Mouse (Mus musculus): ENCODE data around the gene Snrpa1.
A peak's percentile ranks its signal among the peaks of the same experiment; 100 is the strongest.

The Snrpa1 gene

GRCm38 (mm10) chr7:66079364-66080230 is 20.8 kb downstream of the Snrpa1 start, which contains the start of gene Selenos:
Gene Selenos (plus strand): TSS chr7:66079649.
- peak; percentile 95 to 96 for DNase-seq (ENCODE audit: low spot score in 2 of 2)

GRCm38 (mm10) chr7:66080231-66080613 is 21.4 kb downstream of the Snrpa1 start:
- DNase-seq (ENCODE audit: low spot score in 2 of 2), result no peak

GRCm38 (mm10) chr7:66083757-66084156 is 25.0 kb downstream of the Snrpa1 start:
- DNase-seq (ENCODE audit: low spot score in 2 of 2), result no peak

- DNase-seq (ENCODE audit: low spot score in 2 of 2), result no peak
These were observed 25.7 kb downstream of the Snrpa1 start for GRCm38 (mm10) chr7:66084546-66084945.

GRCm38 (mm10) chr7:66087652-66088051 is 28.8 kb downstream of the Snrpa1 start:
- DNase-seq (ENCODE audit: low spot score in 2 of 2), result no peak

GRCm38 (mm10) chr7:66088077-66088476 is 29.3 kb downstream of the Snrpa1 start:
- DNase-seq (ENCODE audit: low spot score in 2 of 2), result no peak

- DNase-seq (ENCODE audit: low spot score in 2 of 2), result no peak
These were observed 31.9 kb downstream of the Snrpa1 start for GRCm38 (mm10) chr7:66090676-66091190.

GRCm38 (mm10) chr7:66091553-66091952 is 32.8 kb downstream of the Snrpa1 start:
- no peak for DNase-seq (ENCODE audit: low spot score in 2 of 2)

- no peak for DNase-seq (ENCODE audit: low spot score in 2 of 2)
These were observed 33.9 kb downstream of the Snrpa1 start for GRCm38 (mm10) chr7:66092656-66093055.

GRCm38 (mm10) chr7:66094141-66094540 is 35.3 kb downstream of the Snrpa1 start:
- no peak for DNase-seq (ENCODE audit: low spot score in 2 of 2)

GRCm38 (mm10) chr7:66098803-66099202 is 40.0 kb downstream of the Snrpa1 start:
- DNase-seq (ENCODE audit: low spot score in 2 of 2), result no peak

- no peak for DNase-seq (ENCODE audit: low spot score in 2 of 2)
These were observed 43.1 kb downstream of the Snrpa1 start for GRCm38 (mm10) chr7:66101866-66102265.

- DNase-seq (ENCODE audit: low spot score in 2 of 2), result no peak
These were observed 45.7 kb downstream of the Snrpa1 start for GRCm38 (mm10) chr7:66104531-66104930.

- no peak for DNase-seq (ENCODE audit: low spot score in 2 of 2)
These were observed 47.0 kb downstream of the Snrpa1 start for GRCm38 (mm10) chr7:66105771-66106170.

- DNase-seq (ENCODE audit: low spot score in 2 of 2), result no peak
These were observed 47.8 kb downstream of the Snrpa1 start for GRCm38 (mm10) chr7:66106581-66107056.

- DNase-seq (ENCODE audit: low spot score in 2 of 2), result no peak
These were observed 48.4 kb downstream of the Snrpa1 start for GRCm38 (mm10) chr7:66107206-66107605.

GRCm38 (mm10) chr7:66107930-66108329 is 49.1 kb downstream of the Snrpa1 start:
- DNase-seq (ENCODE audit: low spot score in 2 of 2), result peak in 1 of 2 experiments; percentile 38

- peak; percentile 86 to 93 for DNase-seq (ENCODE audit: low spot score in 2 of 2)
These were observed 50.4 kb downstream of the Snrpa1 start, which contains the start of gene Chsy1 for GRCm38 (mm10) chr7:66108961-66109854. Gene Chsy1 (plus strand): TSS chr7:66109515.

GRCm38 (mm10) chr7:66109855-66110635 is 51.2 kb downstream of the Snrpa1 start:
- DNase-seq (ENCODE audit: low spot score in 2 of 2), result peak; percentile 57 to 83

GRCm38 (mm10) chr7:66110636-66111112 is 51.9 kb downstream of the Snrpa1 start:
- peak in 1 of 2 experiments; percentile 36 for DNase-seq (ENCODE audit: low spot score in 2 of 2)

- DNase-seq (ENCODE audit: low spot score in 2 of 2), result no peak
These were observed 52.4 kb downstream of the Snrpa1 start for GRCm38 (mm10) chr7:66111211-66111610.
